ENCODE assay signal across 14 mouse cellular contexts in genomic region chr5:107524281-107524680, GRCm38 (mm10). TPM values are rescaled to one million over a fixed set of nuclear protein-coding genes. Genes with fewer than 3 reads are reported as not detected.
DNase-seq lines count a peak whose midpoint lies in the region; ATAC-seq lines count a peak whose summit lies in the region.
"Had no signal": no experiment of that assay in that cellular context is flagged by ENCODE, and none has a peak within 500 bp of the region (broad histone marks: within the 10 kb centered on the region; RNA-seq: fewer than 3 reads in every experiment).

No protein-coding gene starts in this region.

- ATAC-seq in cerebellum, adult (ENCODE audit: insufficient number of reproducible peaks, low FRiP score, low TSS enrichment), result no peak
- no peak for ATAC-seq in erythroid progenitor cell, adult 5-6 weeks (replicated peaks; ENCODE audit: low FRiP score, poor library complexity, severe bottlenecking)
- ATAC-seq: forebrain, embryonic 13.5 days had no signal

- intact Hi-C loops in left cerebral cortex, postnatal 25 days (cut with DNase I), result no loop called here

- DNase-seq in layer of hippocampus, adult 11-12 months (ENCODE audit: low spot score), result peak; percentile 36
- DNase-seq in layer of hippocampus, adult 9-10 months (ENCODE audit: low spot score), result no peak
- peak; percentile 23 for DNase-seq in thymus, postnatal 4 days
- no peak for DNase-seq in thymus, adult 18-20 months
- peak; percentile 52 to 89 for DNase-seq in left cerebral cortex, postnatal 25 days (ENCODE audit: low spot score in 2 of 2)
- no peak for DNase-seq in gastrocnemius, postnatal 4 days (ENCODE audit: low spot score in 2 of 2)
- DNase-seq: cerebellum, postnatal 10 days; gastrocnemius, postnatal 25 days; kidney, adult 2 months; lung, postnatal 4 days had no signal

RNA-seq across cellular contexts. Expression of gene 1700028K03Rik, which starts 10.2 kb away (rescaled TPM):
- 1 to 10 TPM in 1 of 2 experiments, under 1 TPM in 1; 0.85 to 1.2 TPM for total RNA-seq in left cerebral cortex, postnatal 25 days (2021)
- total RNA-seq in gastrocnemius, postnatal 4 days (2021), result under 1 TPM; 0.13 to 0.17 TPM
- not detected in 2 replicates for total RNA-seq in erythroid progenitor cell, adult 5-6 weeks (2015; ENCODE audit: low replicate concordance)
- 0.51 and 0.68 TPM in 2 replicates for total RNA-seq in erythroid progenitor cell, adult 5-6 weeks (2017; ENCODE audit: low replicate concordance)
- total RNA-seq: adrenal gland, adult 18-20 months; gastrocnemius, postnatal 25 days had no signal

RNA-seq across cellular contexts. Expression of gene Gm42669, which starts 16.9 kb away (rescaled TPM):
- total RNA-seq in left cerebral cortex, postnatal 25 days (2021), result under 1 TPM; 0.37 to 0.69 TPM
- total RNA-seq in gastrocnemius, postnatal 4 days (2021), result under 1 TPM; 0.16 to 0.17 TPM
- not detected in 2 replicates for total RNA-seq in erythroid progenitor cell, adult 5-6 weeks (2015; ENCODE audit: low replicate concordance)
- 0.08 and 0.39 TPM in 2 replicates for total RNA-seq in erythroid progenitor cell, adult 5-6 weeks (2017; ENCODE audit: low replicate concordance)
- total RNA-seq: adrenal gland, adult 18-20 months; gastrocnemius, postnatal 25 days had no signal

Comparison
In these comparisons a context has a peak if more than half of its experiments do, and no peak if none do; other contexts are left out.
1. DNase-seq: peak in layer of hippocampus, adult 11-12 months (single experiment), thymus, postnatal 4 days (single experiment) and left cerebral cortex, postnatal 25 days (2 of 2); none in layer of hippocampus, adult 9-10 months (single experiment), thymus, adult 18-20 months (0 of 2) and gastrocnemius, postnatal 4 days (0 of 2).